In the genomic region with DNA sequence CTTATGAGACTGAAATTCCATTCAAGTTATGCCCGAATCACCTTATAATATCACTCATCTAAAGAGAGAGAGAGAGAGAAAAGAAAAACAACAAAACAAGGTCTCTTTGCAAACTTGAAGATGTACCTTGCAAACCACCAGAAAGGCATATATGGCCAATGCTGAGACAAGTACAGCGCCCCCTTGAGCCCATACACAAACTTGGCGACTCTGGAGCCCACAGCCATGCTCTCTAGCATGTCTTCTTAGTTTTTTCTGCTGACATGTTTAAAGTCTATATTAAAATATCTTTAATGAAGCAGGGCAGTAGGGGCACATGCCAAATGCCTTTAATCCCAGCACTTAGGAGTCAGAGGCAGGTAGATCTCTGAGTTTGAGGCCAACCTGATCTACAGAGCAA, we compare ENCODE assay signal across 16 mouse cellular contexts. TPM values are rescaled to one million over a fixed set of nuclear protein-coding genes. Genes with fewer than 3 reads are reported as not detected.
DNase-seq lines count a peak whose midpoint lies in the region; ATAC-seq lines count a peak whose summit lies in the region.
"Had no signal": no experiment of that assay in that cellular context is flagged by ENCODE, and none has a peak within 500 bp of the region (broad histone marks: within the 10 kb centered on the region; RNA-seq: fewer than 3 reads in every experiment).

No protein-coding gene starts in this region.

- no peaks in the 10 kb centered on the region for H3K27me3 ChIP-seq in midbrain, embryonic 10.5 days (ENCODE audit: low read depth, poor library complexity, severe bottlenecking)
- H3K27me3 ChIP-seq: limb, embryonic 15.5 days; neural tube, embryonic 15.5 days had no signal

- H3K27ac ChIP-seq in midbrain, embryonic 10.5 days (replicated peaks), result no peak overlapping the region
- H3K27ac ChIP-seq: limb, embryonic 15.5 days; neural tube, embryonic 15.5 days had no signal

- WGBS in midbrain, embryonic 10.5 days, result 64% methylated on average over 3 of the region's 3 CpGs

- no peak for ATAC-seq in megakaryocyte progenitor cell, adult 5-6 weeks (replicated peaks; ENCODE audit: poor library complexity)
- ATAC-seq: activated CD4-positive, CD25-positive, alpha-beta regulatory T cell, adult 4 months; midbrain, embryonic 16.5 days had no signal

- no peaks in the 10 kb centered on the region for H3K36me3 ChIP-seq in midbrain, embryonic 10.5 days
- H3K36me3 ChIP-seq: limb, embryonic 15.5 days; neural tube, embryonic 15.5 days had no signal

- intact Hi-C loops in heart, postnatal 25 days (cut with DNase I), result no loop called here
- intact Hi-C loops in gastrocnemius, postnatal 14 days (cut with DNase I; ENCODE audit: low total_unique reads), result no loop called here

- no peak overlapping the region for H3K4me3 ChIP-seq in midbrain, embryonic 10.5 days
- H3K4me3 ChIP-seq: erythroblast, embryonic 14.5 days; limb, embryonic 15.5 days; neural tube, embryonic 15.5 days had no signal

- H3K4me1 ChIP-seq in midbrain, embryonic 10.5 days, result no peaks in the 10 kb centered on the region
- H3K4me1 ChIP-seq: neural tube, embryonic 15.5 days had no signal

- H3K9me3 ChIP-seq in midbrain, embryonic 10.5 days (replicated peaks), result peaks cover 6% of the 10 kb centered on the region; the same call in 1 of the 2 replicates
- H3K9me3 ChIP-seq: limb, embryonic 15.5 days; neural tube, embryonic 15.5 days had no signal

- DNase-seq in heart, adult 11 months, result peak; percentile 70
- no peak for DNase-seq in heart, postnatal 25 days (ENCODE audit: low spot score)
- peak; percentile 30 for DNase-seq in 3134 (ENCODE audit: extremely low read depth, insufficient read length, low spot score)
- DNase-seq in MEL-GATA-1-ER (ENCODE audit: extremely low read depth, low read depth), result peak; percentile 5
- DNase-seq in c-Kit-positive CD71-positive TER-119-positive erythroid progenitor cells, embryonic 14.5 days (ENCODE audit: low spot score), result peak; percentile 33
- DNase-seq in gastrocnemius, postnatal 14 days, result no peak
- DNase-seq in midbrain, embryonic 10.5 days (ENCODE audit: low spot score), result no peak
- DNase-seq: kidney, adult 11 months; kidney, postnatal 4 days; right cerebral cortex, adult 18-20 months had no signal

RNA-seq across cellular contexts. Expression of a gene that starts 36.4 kb away (rescaled TPM):
- 10 to 100 TPM; 34.7 to 40.5 TPM for total RNA-seq in heart, postnatal 25 days (2021)
- 59.4 and 70.1 TPM in 2 replicates for total RNA-seq in megakaryocyte progenitor cell, adult 5-6 weeks (2015)
- total RNA-seq in megakaryocyte progenitor cell, adult 5-6 weeks (2017), result 95.7 and 107 TPM in 2 replicates
- total RNA-seq in gastrocnemius, postnatal 14 days (2021), result 10 to 100 TPM; 31.2 to 34.9 TPM
- polyA plus RNA-seq in midbrain, embryonic 10.5 days (2016; fragmentation: Nextera tagmentation; extraction: Ambion mirVana), result 59.7 and 75.4 TPM in 2 replicates

RNA-seq across cellular contexts. Expression of a gene that starts 36.5 kb away (rescaled TPM):
- 10 to 100 TPM; 24.1 to 25.9 TPM for total RNA-seq in heart, postnatal 25 days (2021)
- 63.5 and 73.5 TPM in 2 replicates for total RNA-seq in megakaryocyte progenitor cell, adult 5-6 weeks (2015)
- 55.4 and 65.6 TPM in 2 replicates for total RNA-seq in megakaryocyte progenitor cell, adult 5-6 weeks (2017)
- total RNA-seq in gastrocnemius, postnatal 14 days (2021), result 10 to 100 TPM; 26.9 to 27.9 TPM
- 67.4 and 77.0 TPM in 2 replicates for polyA plus RNA-seq in midbrain, embryonic 10.5 days (2016; fragmentation: Nextera tagmentation; extraction: Ambion mirVana)

Comparison
In these comparisons a context has a peak if more than half of its experiments do, and no peak if none do; other contexts are left out.
1. DNase-seq: peak in heart, adult 11 months (single experiment), 3134 (single experiment), MEL-GATA-1-ER (single experiment) and c-Kit-positive CD71-positive TER-119-positive erythroid progenitor cells, embryonic 14.5 days (single experiment); none in heart, postnatal 25 days (single experiment), gastrocnemius, postnatal 14 days (single experiment) and midbrain, embryonic 10.5 days (single experiment).